Mouse (Mus musculus) cortical plate, adult 2 months (tissue): ENCODE measurements around the gene Cnot2. TPM values are rescaled to one million over a fixed set of nuclear protein-coding genes. Genes with fewer than 3 reads are reported as not detected.

Source experiments
- H3K27ac ChIP-seq: fragments of 200-500 bp; 2 replicates; pipeline ENCODE4 v1.5.1; 2012; ENCODE audit warnings: low read length, control low read depth, inconsistent platforms; ENCODE audit not compliant: insufficient read depth
- H3K4me1 ChIP-seq: fragments of 200-500 bp; 2 replicates; pipeline ENCODE4 v1.6.1; 2011; ENCODE audit warnings: low read length; ENCODE audit not compliant: control insufficient read depth, insufficient read depth
- H3K4me3 ChIP-seq: fragments of 200-500 bp; 2 replicates; pipeline ENCODE4 v1.5.1; 2011; ENCODE audit warnings: mild to moderate bottlenecking, low read length, control low read depth; ENCODE audit not compliant: insufficient read depth
- CTCF ChIP-seq: fragments of 200-500 bp; IDR thresholded peaks from 2 replicates; pipeline ENCODE4 v1.5.1; 2011; ENCODE audit warnings: mild to moderate bottlenecking, control low read depth, low read length; ENCODE audit not compliant: insufficient read depth; ENCODE audit errors: extremely low read depth
- POLR2A ChIP-seq: fragments of 200-500 bp; IDR thresholded peaks from 2 replicates; pipeline ENCODE4 v1.6.1; 2011; ENCODE audit warnings: mild to moderate bottlenecking, low read length, control low read depth; ENCODE audit not compliant: insufficient read depth; ENCODE audit errors: extremely low read depth
- polyA plus RNA-seq: library from polyadenylated mRNA; depleted of rRNA; stranded (reverse); fragments of >200 nt; gene quantifications from 2 replicates; pipeline ENCODE4 v1.2.3, GENCODE M21; 2012

The Cnot2 gene
- polyA plus RNA-seq, 1 experiment: 67.5 TPM

DNA sequence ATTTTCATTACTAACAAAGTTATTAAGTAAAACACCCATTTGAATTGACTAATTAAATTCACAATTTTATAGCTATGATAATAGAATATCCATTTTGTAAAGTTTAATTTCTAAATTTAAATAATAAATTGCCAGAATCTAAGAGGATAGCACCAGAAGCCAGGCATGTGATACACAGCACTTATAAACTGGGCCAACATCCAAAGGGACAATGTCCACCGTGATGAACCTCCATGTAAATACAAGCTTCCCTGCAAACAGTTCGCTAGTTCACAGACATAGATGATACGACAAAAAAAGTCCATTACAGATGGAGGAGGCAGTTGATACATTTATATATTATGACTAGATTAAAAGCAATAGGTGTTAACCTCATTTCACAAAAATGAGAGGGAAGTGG lies 88.5 kb downstream of the Cnot2 start:
- H3K27ac ChIP-seq: no peak overlapping the region
- H3K4me1 ChIP-seq: no peaks in the 10 kb centered on the region
- TF ChIP-seq POLR2A (no peak), CTCF (no peak)
- H3K4me3 ChIP-seq: no peak overlapping the region

DNA sequence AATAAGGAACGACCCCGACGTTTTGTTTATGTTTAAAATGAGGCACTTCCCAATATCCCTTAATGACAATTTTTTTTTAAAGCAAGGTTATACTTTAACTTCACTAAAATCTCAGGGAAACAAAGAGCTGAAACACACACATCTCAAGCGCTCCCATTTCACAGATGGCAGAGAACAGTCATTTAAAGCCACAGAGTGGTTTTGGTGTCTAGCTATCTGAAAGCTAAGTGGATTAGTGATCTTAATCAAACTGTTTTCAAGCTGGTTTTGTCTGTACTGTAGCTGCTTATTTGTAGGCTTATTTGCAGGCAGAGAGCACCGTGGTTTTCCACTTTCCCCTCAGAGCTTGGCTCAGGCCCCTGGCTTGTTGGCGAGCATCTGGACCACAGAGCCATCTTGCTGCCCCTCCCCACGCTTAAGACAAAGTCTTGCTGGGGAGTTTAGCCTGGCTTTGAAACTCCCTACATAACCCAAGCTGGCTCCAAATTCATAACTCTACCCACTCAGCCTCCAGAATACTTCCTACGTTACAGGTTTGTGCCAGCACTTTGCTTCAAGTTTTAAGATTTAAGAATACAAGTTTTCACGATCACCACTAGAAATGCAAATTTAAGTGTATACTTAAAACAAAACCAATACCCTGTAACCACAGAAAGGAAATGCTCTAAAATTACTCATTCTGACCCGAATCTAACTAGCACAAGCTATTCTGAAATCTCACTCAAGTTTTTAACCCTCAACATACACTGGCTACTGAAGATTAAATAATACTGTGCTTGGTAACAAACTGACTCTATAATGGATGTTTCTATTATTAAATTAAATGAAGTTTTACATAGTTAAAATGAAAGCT lies 94.2 kb downstream of the Cnot2 start:
- Histone ChIP-seq H3K4me3 (no peak overlapping the region), H3K27ac (no peak overlapping the region), H3K4me1 (no peaks in the 10 kb centered on the region; the same call in 1 of the 2 replicates)
- TF ChIP-seq CTCF: no peak
- no peak for TF ChIP-seq POLR2A

DNA sequence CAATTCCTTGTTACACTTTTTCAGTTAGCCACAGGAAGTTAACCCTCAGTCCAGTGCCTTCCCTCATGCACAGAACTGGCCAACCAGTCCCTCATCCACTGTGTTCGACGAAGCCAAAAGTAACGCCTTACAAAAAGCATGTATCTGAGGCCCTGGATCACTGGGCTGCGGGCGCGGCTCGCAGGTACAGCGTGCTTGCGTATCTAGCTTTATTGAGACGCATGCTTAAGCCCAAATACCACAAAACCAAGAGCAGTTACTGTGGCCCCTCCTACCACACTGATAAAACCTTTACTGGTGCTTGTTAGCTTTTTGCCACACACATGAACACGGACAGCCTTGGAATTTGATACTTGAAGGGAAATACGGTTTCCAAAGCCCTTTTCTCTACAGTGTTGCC lies 99.4 kb downstream of the Cnot2 start:
- H3K27ac ChIP-seq: no peak overlapping the region
- H3K4me1 ChIP-seq: no peaks in the 10 kb centered on the region; the same call in 1 of the 2 replicates
- H3K4me3 ChIP-seq: no peak overlapping the region
- TF ChIP-seq CTCF (no peak), POLR2A (no peak)

DNA sequence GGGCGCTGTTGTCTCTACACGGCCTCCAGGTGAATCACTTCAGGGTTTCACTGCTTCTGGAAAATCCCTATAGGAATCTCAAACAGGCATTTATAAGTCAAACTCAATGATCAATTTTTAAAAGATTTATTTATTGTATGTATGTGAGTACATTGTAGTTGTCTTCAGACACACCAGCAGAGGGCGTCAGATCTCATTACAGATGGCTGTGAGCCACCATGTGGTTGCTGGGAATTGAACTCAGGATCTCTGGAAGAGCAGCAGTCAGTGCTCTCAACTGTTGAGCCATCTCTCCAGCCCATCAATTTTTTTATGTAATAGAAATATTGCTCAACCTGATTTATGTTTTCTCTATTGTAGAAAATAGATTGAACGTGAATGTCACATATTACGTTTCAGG lies 100.3 kb downstream of the Cnot2 start:
- TF ChIP-seq CTCF (no peak), POLR2A (no peak)
- no peak overlapping the region for H3K27ac ChIP-seq
- H3K4me3 ChIP-seq: no peak overlapping the region
- H3K4me1 ChIP-seq: no peaks in the 10 kb centered on the region; the same call in 1 of the 2 replicates

DNA sequence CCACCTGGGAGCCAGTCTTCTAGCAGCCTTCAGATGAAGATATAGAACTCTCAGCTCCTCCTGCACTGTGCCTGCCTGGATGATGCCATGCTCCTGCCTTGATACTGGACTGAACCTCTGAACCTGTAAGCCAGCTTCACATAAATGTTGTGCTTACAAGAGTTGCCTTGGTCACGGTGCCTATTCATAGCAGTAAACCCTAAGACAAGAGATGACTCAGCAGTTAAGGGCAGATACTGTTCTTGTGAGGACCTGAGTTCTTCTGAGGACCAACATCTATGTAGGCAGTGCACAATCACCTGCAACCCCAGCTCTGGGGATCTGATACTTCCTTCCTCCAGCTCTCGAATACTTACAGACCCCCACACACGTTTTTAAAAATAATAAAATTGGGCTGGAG lies 104.8 kb downstream of the Cnot2 start:
- Histone ChIP-seq H3K27ac (no peak overlapping the region), H3K4me1 (no peaks in the 10 kb centered on the region), H3K4me3 (no peak overlapping the region)
- TF ChIP-seq POLR2A (no peak), CTCF (no peak)

DNA sequence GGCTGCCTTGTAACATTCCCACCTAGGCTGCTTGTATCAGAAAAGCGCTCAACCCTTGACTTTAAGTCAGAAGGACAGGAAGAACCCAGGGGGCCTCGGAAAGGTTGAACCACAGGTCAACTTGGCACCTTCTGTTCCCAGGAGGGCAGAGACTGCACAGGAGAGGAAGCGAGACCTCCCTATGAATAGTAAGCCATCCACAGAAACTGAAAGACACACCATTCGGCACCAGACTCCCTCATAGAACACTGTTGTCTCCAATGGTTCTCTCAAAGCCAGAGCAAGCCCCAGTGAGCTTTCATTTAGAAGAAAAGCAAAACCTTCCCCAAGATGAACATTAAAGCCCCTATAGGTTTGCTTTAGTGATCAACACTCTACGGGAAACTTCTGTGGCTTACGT lies 105.6 kb downstream of the Cnot2 start:
- no peak for TF ChIP-seq CTCF
- TF ChIP-seq POLR2A: no peak
- no peak overlapping the region for H3K4me3 ChIP-seq
- no peaks in the 10 kb centered on the region for H3K4me1 ChIP-seq

DNA sequence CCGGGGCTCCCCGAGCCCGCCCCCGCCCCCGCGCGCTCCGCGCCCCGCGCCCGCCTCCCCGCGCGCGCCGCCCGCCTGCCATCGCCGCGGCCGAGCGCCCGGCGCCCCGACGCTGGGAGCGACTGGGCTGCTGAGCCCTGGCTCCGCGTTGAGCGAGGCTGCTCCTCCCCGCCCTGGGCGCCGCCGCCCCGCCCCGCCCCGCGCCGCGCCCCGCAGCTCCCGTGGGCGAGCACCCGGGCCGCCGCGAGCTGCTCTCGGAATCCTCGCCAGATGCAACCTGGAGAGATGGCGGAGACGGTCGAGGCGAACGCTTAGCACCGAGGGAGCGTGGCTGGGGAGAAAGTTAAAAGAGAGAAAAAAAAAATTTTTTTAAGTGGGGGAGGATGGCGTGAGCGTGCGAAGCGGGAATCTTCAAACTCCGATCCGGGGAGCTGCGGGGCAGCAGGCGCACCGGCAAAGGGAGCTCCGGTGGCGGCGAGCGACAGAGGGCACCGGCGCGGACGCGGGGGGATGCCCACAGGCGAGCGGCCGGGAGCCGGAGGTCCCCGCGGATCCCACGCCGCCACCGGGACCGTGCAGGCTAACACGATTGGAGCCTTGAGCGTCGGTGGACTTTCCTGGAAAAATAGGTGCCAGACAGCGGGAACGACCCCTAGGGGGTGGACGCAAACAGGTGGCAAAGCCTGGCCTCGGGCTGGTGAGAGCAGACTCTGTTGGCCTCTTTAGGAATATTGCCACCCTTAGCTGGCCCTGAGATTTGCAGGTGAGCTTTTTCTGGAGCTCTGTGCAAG lies 107.4 kb downstream of the Cnot2 start, which contains the start of gene Kcnmb4:
Kcnmb4 (minus strand) TSS at position 120 of the 791 bp plus-strand sequence.
- Histone ChIP-seq H3K27ac (peak within 1 kb of the TSS; percentile 37; the same call in 1 of the 2 replicates), H3K4me3 (peak within 1 kb of the TSS; percentile 93), H3K4me1 (no peaks in the 10 kb centered on the region; the same call in 1 of the 2 replicates)
- TF ChIP-seq POLR2A: 0 out of 2 replicates have a peak, but pooled peaks have one; percentile 20
- TF ChIP-seq CTCF: no peak

More for the DNA sequence above, 105.6 kb downstream of the Cnot2 start:
- H3K27ac ChIP-seq: no peak overlapping the region

DNA sequence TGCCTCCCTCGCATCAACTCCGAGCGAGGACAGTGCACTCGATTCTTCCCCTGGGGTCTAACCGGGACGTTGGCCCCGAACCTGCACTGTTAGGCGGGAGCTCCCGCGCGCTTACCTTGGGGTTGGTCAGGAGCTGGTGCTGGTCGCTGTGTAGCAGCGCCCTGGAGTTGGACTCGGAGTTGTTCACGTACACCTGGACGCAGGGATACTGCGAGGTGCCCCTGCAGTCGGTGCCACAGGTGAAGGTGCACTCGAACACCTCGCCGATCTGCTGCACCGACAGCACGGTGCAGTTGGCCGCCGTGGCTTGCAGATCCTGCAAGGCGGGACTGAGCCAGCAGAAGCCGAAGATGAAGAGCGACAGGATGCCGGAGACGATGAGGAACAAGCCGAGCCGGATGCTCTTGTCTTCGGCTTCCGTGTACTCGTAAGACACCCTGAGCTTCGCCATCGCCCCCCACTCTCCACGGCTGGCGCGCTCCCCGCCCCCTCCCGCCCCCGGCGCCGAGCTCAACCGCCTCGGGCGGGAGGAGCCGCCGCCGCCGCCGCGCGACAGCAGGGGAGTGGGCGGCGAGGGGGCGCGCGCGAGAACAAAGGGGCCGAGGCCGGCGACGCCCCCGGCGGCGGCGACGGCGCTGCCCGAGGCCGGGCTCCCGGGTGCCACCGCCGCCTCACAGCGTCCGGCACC lies 108.1 kb downstream of the Cnot2 start:
- Histone ChIP-seq H3K27ac (peak overlapping the region; percentile 37; the same call in 1 of the 2 replicates), H3K4me3 (peak overlapping the region; percentile 93), H3K4me1 (no peaks in the 10 kb centered on the region; the same call in 1 of the 2 replicates)
- TF ChIP-seq POLR2A: no peak
- TF ChIP-seq CTCF: no peak

DNA sequence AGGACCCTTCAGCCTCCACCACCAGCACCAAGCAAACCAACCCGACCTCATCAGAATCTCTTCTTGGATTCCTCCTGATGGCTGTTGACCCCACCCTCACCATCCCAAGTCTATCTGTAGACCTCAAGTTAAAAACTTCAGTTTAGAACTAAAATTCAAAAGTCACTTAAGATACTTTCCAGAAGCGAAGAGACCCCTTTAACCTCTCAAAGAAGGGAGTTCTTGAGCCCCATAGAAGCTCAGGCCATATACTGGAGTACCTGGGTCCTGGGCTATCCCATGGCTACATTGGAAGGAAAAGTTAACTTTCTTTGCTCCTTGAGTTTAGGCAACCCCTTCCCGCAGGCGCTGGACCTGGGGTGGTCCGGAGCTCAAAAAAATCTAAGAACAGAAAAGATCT lies 108.7 kb downstream of the Cnot2 start:
- H3K4me1 ChIP-seq: no peaks in the 10 kb centered on the region; the same call in 1 of the 2 replicates
- TF ChIP-seq POLR2A (no peak), CTCF (no peak)
- H3K27ac ChIP-seq: no peak overlapping the region
- H3K4me3 ChIP-seq: peak overlapping the region; percentile 93
